Mouse (Mus musculus): ENCODE results near the gene Pxdc1.

Gene Pxdc1

GRCm38 (mm10) chr13:34653391-34653790 is at the start of gene Pxdc1:
Gene Pxdc1 (minus strand): TSS chr13:34653486.
- no peak for DNase-seq (ENCODE audit: low spot score in 2 of 2)

GRCm38 (mm10) chr13:34700630-34701029 is 47.3 kb upstream of the Pxdc1 start:
- DNase-seq (ENCODE audit: low spot score in 2 of 2) = no peak

- no peak for DNase-seq (ENCODE audit: low spot score in 2 of 2)
Measured at GRCm38 (mm10) chr13:34700091-34700490, 46.8 kb upstream of the Pxdc1 start.

- DNase-seq (ENCODE audit: low spot score in 2 of 2) = no peak
Measured at GRCm38 (mm10) chr13:34696734-34697332, 43.5 kb upstream of the Pxdc1 start.

GRCm38 (mm10) chr13:34693111-34693510 is 39.8 kb upstream of the Pxdc1 start:
- DNase-seq (ENCODE audit: low spot score in 2 of 2) = no peak

GRCm38 (mm10) chr13:34691049-34691448 is 37.8 kb upstream of the Pxdc1 start:
- no peak for DNase-seq (ENCODE audit: low spot score in 2 of 2)

- no peak for DNase-seq (ENCODE audit: low spot score in 2 of 2)
Measured at GRCm38 (mm10) chr13:34685008-34685765, 31.9 kb upstream of the Pxdc1 start.

- DNase-seq (ENCODE audit: low spot score in 2 of 2) = no peak
Measured at GRCm38 (mm10) chr13:34683762-34684488, 30.6 kb upstream of the Pxdc1 start.

- DNase-seq (ENCODE audit: low spot score in 2 of 2) = no peak
Measured at GRCm38 (mm10) chr13:34683270-34683669, 30.0 kb upstream of the Pxdc1 start.

- DNase-seq (ENCODE audit: low spot score in 2 of 2) = no peak
Measured at GRCm38 (mm10) chr13:34676507-34676906, 23.2 kb upstream of the Pxdc1 start.

- DNase-seq (ENCODE audit: low spot score in 2 of 2) = peak; percentile 13 to 14
Measured at GRCm38 (mm10) chr13:34675847-34676383, 22.6 kb upstream of the Pxdc1 start.

- no peak for DNase-seq (ENCODE audit: low spot score in 2 of 2)
Measured at GRCm38 (mm10) chr13:34673354-34673753, 20.1 kb upstream of the Pxdc1 start.

GRCm38 (mm10) chr13:34669919-34670865 is 16.9 kb upstream of the Pxdc1 start:
- DNase-seq (ENCODE audit: low spot score in 2 of 2) = no peak

GRCm38 (mm10) chr13:34667197-34667596 is 13.9 kb upstream of the Pxdc1 start:
- no peak for DNase-seq (ENCODE audit: low spot score in 2 of 2)

- DNase-seq (ENCODE audit: low spot score in 2 of 2) = no peak
Measured at GRCm38 (mm10) chr13:34665074-34665473, 11.8 kb upstream of the Pxdc1 start.

- no peak for DNase-seq (ENCODE audit: low spot score in 2 of 2)
Measured at GRCm38 (mm10) chr13:34663762-34664161, 10.5 kb upstream of the Pxdc1 start.

- no peak for DNase-seq (ENCODE audit: low spot score in 2 of 2)
Measured at GRCm38 (mm10) chr13:34659507-34659906, 6.2 kb upstream of the Pxdc1 start.

- no peak for DNase-seq (ENCODE audit: low spot score in 2 of 2)
Measured at GRCm38 (mm10) chr13:34656351-34656750, 3.1 kb upstream of the Pxdc1 start.

- peak in 1 of 2 experiments; percentile 41 for DNase-seq (ENCODE audit: low spot score in 2 of 2)
Measured at GRCm38 (mm10) chr13:34652353-34653241, 689 bp downstream of the Pxdc1 start.

- DNase-seq (ENCODE audit: low spot score in 2 of 2) = peak in 1 of 2 experiments; percentile 15
Measured at GRCm38 (mm10) chr13:34652016-34652352, 1.3 kb downstream of the Pxdc1 start.
